Mouse (Mus musculus) lung, postnatal 36 days (tissue): ENCODE measurements around the gene Pdzrn4.
"Not testable (repeated sequence)": the region's sequence is repeated elsewhere in the genome, so short reads cannot be mapped to it uniquely, and the experiment has no call there.

Source experiments
- DNase-seq: peaks from one replicate; pipeline ENCODE4 v3.0.0; 2022; ENCODE audit warnings: mixed read lengths

The Pdzrn4 gene

GRCm38 (mm10) chr15:92396770-92397608 is at the start of gene Pdzrn4:
Gene Pdzrn4 (plus strand): TSS chr15:92396881.
- no peak for DNase-seq

- no peak for DNase-seq
Observed at GRCm38 (mm10) chr15:92347426-92347825, 49.3 kb upstream of the Pdzrn4 start.

GRCm38 (mm10) chr15:92347902-92348301 is 48.8 kb upstream of the Pdzrn4 start:
- DNase-seq = no peak

- not testable (repeated sequence) for DNase-seq
Observed at GRCm38 (mm10) chr15:92348453-92348852, 48.2 kb upstream of the Pdzrn4 start.

- DNase-seq = no peak
Observed at GRCm38 (mm10) chr15:92364153-92364552, 32.5 kb upstream of the Pdzrn4 start.

GRCm38 (mm10) chr15:92364592-92364991 is 32.1 kb upstream of the Pdzrn4 start:
- no peak for DNase-seq

- DNase-seq = no peak
Observed at GRCm38 (mm10) chr15:92394811-92395210, 1.9 kb upstream of the Pdzrn4 start.

GRCm38 (mm10) chr15:92398747-92399146 is 2.1 kb downstream of the Pdzrn4 start:
- no peak for DNase-seq

- DNase-seq = no peak
Observed at GRCm38 (mm10) chr15:92399278-92399677, 2.6 kb downstream of the Pdzrn4 start.

- no peak for DNase-seq
Observed at GRCm38 (mm10) chr15:92401554-92401953, 4.9 kb downstream of the Pdzrn4 start.

GRCm38 (mm10) chr15:92415323-92415722 is 18.6 kb downstream of the Pdzrn4 start:
- no peak for DNase-seq

- no peak for DNase-seq
Observed at GRCm38 (mm10) chr15:92416141-92416540, 19.5 kb downstream of the Pdzrn4 start.

GRCm38 (mm10) chr15:92416658-92417057 is 20.0 kb downstream of the Pdzrn4 start:
- DNase-seq = no peak

- DNase-seq = no peak
Observed at GRCm38 (mm10) chr15:92417120-92417519, 20.4 kb downstream of the Pdzrn4 start.

GRCm38 (mm10) chr15:92434605-92435004 is 37.9 kb downstream of the Pdzrn4 start:
- no peak for DNase-seq

GRCm38 (mm10) chr15:92435306-92435705 is 38.6 kb downstream of the Pdzrn4 start:
- no peak for DNase-seq

GRCm38 (mm10) chr15:92441630-92442180 is 45.0 kb downstream of the Pdzrn4 start:
- no peak for DNase-seq

- DNase-seq = no peak
Observed at GRCm38 (mm10) chr15:92447708-92448147, 51.0 kb downstream of the Pdzrn4 start.

- no peak for DNase-seq
Observed at GRCm38 (mm10) chr15:92449112-92449511, 52.4 kb downstream of the Pdzrn4 start.

GRCm38 (mm10) chr15:92452620-92453019 is 55.9 kb downstream of the Pdzrn4 start:
- DNase-seq = no peak

GRCm38 (mm10) chr15:92482198-92482597 is 85.5 kb downstream of the Pdzrn4 start:
- no peak for DNase-seq

GRCm38 (mm10) chr15:92491376-92491775 is 94.7 kb downstream of the Pdzrn4 start:
- no peak for DNase-seq

- no peak for DNase-seq
Observed at GRCm38 (mm10) chr15:92495465-92496174, 98.9 kb downstream of the Pdzrn4 start.
